Mouse (Mus musculus) heart, postnatal 36 days (tissue): ENCODE results near the gene Hs3st4. TPM values are rescaled to one million over a fixed set of nuclear protein-coding genes. Genes with fewer than 3 reads are reported as not detected.

Experiments used
- DNase-seq, 2 experiments: peaks; one replicate each; pipeline ENCODE4 v3.0.0; 2021 to 2022
- intact Hi-C: fragments of 180-260 bp; cut with DNase I; formaldehyde crosslinking; loops from one replicate; pipeline ENCODE4 v1.15.1; 2025
- total RNA-seq, 2 experiments: library from RNA; stranded (reverse); gene quantifications; 2 replicates each; pipeline ENCODE4 v1.2.3; 2021

The Hs3st4 gene
- total RNA-seq, 2 experiments from 2014 or later = not detected

GRCm38 (mm10) chr7:124289873-124290272, 307.2 kb downstream of the Hs3st4 start:
- intact Hi-C loops = no loop called here
- no peak for DNase-seq

GRCm38 (mm10) chr7:124319451-124319850, 336.8 kb downstream of the Hs3st4 start:
- DNase-seq = no peak
- intact Hi-C loops = no loop called here

- intact Hi-C loops = no loop called here
- no peak for DNase-seq
Measured at GRCm38 (mm10) chr7:124335635-124336034, 353.0 kb downstream of the Hs3st4 start.

- DNase-seq = no peak
Measured at GRCm38 (mm10) chr7:124341510-124341909, 358.8 kb downstream of the Hs3st4 start.

GRCm38 (mm10) chr7:124347218-124348017, 364.7 kb downstream of the Hs3st4 start:
- intact Hi-C loops = no loop called here
- no peak for DNase-seq

More at GRCm38 (mm10) chr7:124341510-124341909, 358.8 kb downstream of the Hs3st4 start:
- intact Hi-C loops = no loop called here

- intact Hi-C loops = no loop called here
- DNase-seq = no peak
Measured at GRCm38 (mm10) chr7:124354035-124354434, 371.4 kb downstream of the Hs3st4 start.

- intact Hi-C loops = no loop called here
Measured at GRCm38 (mm10) chr7:124358068-124358467, 375.4 kb downstream of the Hs3st4 start.

GRCm38 (mm10) chr7:124359836-124360235, 377.2 kb downstream of the Hs3st4 start:
- no peak for DNase-seq
- intact Hi-C loops = no loop called here

More at GRCm38 (mm10) chr7:124358068-124358467, 375.4 kb downstream of the Hs3st4 start:
- DNase-seq = no peak

GRCm38 (mm10) chr7:124372297-124372696, 389.6 kb downstream of the Hs3st4 start:
- no peak for DNase-seq
- intact Hi-C loops = no loop called here

- intact Hi-C loops = no loop called here
- no peak for DNase-seq
Measured at GRCm38 (mm10) chr7:124372697-124373096, 390.0 kb downstream of the Hs3st4 start.

- DNase-seq = no peak
Measured at GRCm38 (mm10) chr7:124383489-124383888, 400.8 kb downstream of the Hs3st4 start.

GRCm38 (mm10) chr7:124399184-124399583, 416.5 kb downstream of the Hs3st4 start:
- intact Hi-C loops = no loop called here
- no peak for DNase-seq

More at GRCm38 (mm10) chr7:124383489-124383888, 400.8 kb downstream of the Hs3st4 start:
- intact Hi-C loops = loop anchor here (5.0 to 10.0 kb wide), 3 partner anchors 799 to 1241 kb away; no protein-coding TSS in a partner anchor

GRCm38 (mm10) chr7:124426951-124427350, 444.3 kb downstream of the Hs3st4 start:
- intact Hi-C loops = no loop called here
- no peak for DNase-seq
